Mouse (Mus musculus) testis, adult 2 months (tissue): ENCODE data around the gene Nop9.

ENCODE experiments used
- CTCF ChIP-seq: fragments of 200-500 bp; IDR thresholded peaks from 2 replicates; pipeline ENCODE4 v1.5.1; 2012; ENCODE audit warnings: low read depth, mild to moderate bottlenecking, inconsistent platforms, low read length, moderate library complexity; ENCODE audit not compliant: control insufficient read depth, insufficient read depth, insufficient replicate concordance
- POLR2A ChIP-seq: fragments of 200-500 bp; IDR thresholded peaks from 2 replicates; pipeline ENCODE4 v1.6.1; 2012; ENCODE audit warnings: low read depth, mild to moderate bottlenecking, inconsistent platforms, low read length, moderate library complexity; ENCODE audit not compliant: control insufficient read depth

- TF ChIP-seq POLR2A, result no peak
- peak; percentile 89 for TF ChIP-seq CTCF
Measured at GRCm38 (mm10) chr14:55781310-55781709, 35.8 kb downstream of the Nop9 start.
